Mouse (Mus musculus) liver, embryonic 14.5 days (tissue): ENCODE data around the gene Ranbp3l.

Source experiments
- CTCF ChIP-seq: IDR thresholded peaks from 2 replicates; pipeline ENCODE4 v1.5.1; 2016; ENCODE audit warnings: antibody characterized with exemption, low read depth, control low read depth
- EP300 ChIP-seq: IDR thresholded peaks from 2 replicates; pipeline ENCODE4 v1.6.1; 2016; ENCODE audit warnings: antibody characterized with exemption, low read depth

DNA sequence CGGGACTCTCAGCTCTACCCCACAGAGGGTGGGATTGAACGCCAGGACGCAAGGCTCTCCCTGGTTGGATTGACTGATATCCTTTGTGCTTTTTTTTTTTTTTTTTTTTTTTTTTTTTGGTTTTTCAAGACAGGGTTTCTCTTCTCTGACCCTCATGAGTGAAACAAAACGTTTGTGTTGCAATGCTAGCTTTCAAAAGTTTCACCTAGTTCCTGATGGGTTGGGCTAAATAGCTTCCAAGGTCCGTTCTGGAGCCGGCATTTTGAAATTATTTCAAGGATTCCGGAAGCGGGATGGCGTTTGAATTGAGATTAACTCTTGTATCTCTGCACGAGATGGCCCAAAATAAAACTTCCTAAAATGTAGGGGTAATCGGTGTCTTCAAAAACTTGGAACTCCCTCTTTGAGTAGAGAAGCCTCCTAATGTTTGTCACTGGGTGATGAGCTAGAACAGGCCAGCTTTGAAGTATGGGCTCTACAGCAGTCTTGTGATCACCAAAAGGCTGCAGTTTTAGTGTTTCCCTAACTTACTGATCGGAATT lies 105.4 kb downstream of the Ranbp3l start:
- TF ChIP-seq CTCF (no peak), EP300 (no peak)
